Mouse (Mus musculus) small intestine, adult 2 months (tissue): Measurements from ENCODE around the gene Igsf9. TPM values are rescaled to one million over a fixed set of nuclear protein-coding genes. Genes with fewer than 3 reads are reported as not detected.

Experiments
- H3K27ac ChIP-seq: fragments of 200-500 bp; 2 replicates; pipeline ENCODE4 v1.5.1; 2012; ENCODE audit warnings: low read depth, low read length, control low read depth, inconsistent platforms; ENCODE audit not compliant: insufficient read depth
- H3K27me3 ChIP-seq: fragments of 200-500 bp; 2 replicates; pipeline ENCODE4 v1.6.1; 2012; ENCODE audit warnings: mild to moderate bottlenecking, moderate library complexity, low read length, inconsistent platforms; ENCODE audit not compliant: control insufficient read depth, insufficient read depth
- H3K36me3 ChIP-seq: fragments of 200-500 bp; 2 replicates; pipeline ENCODE4 v1.6.1; 2012; ENCODE audit warnings: mild to moderate bottlenecking, low read length, control low read depth, inconsistent platforms; ENCODE audit not compliant: control insufficient read depth, insufficient read depth
- H3K4me1 ChIP-seq: fragments of 200-500 bp; 2 replicates; pipeline ENCODE4 v1.6.1; 2012; ENCODE audit warnings: low read length, inconsistent platforms, mixed read lengths; ENCODE audit not compliant: control insufficient read depth, insufficient read depth, insufficient read length
- H3K4me3 ChIP-seq: fragments of 200-500 bp; 2 replicates; pipeline ENCODE4 v1.5.1; 2012; ENCODE audit warnings: low read depth, mild to moderate bottlenecking, control low read depth, inconsistent platforms, low read length, moderate library complexity
- CTCF ChIP-seq: fragments of 200-500 bp; IDR thresholded peaks from 2 replicates; pipeline ENCODE4 v1.5.1; 2012; ENCODE audit warnings: low read depth, mild to moderate bottlenecking, control low read depth, inconsistent platforms, low read length, moderate library complexity, mixed read lengths; ENCODE audit not compliant: insufficient replicate concordance, insufficient read length; ENCODE audit errors: extremely low read depth
- POLR2A ChIP-seq: fragments of 200-500 bp; IDR thresholded peaks from 2 replicates; pipeline ENCODE4 v1.6.1; 2012; ENCODE audit warnings: low read depth, mild to moderate bottlenecking, control low read depth, inconsistent platforms, low read length, moderate library complexity
- WGBS: fragments of 180-500 bp; shearing (Covaris S2); methylation state at CpG from one replicate; pipeline ENCODE4 v1.1.7; 2018; 5-methylcytosine and 5-hydroxymethylcytosine counted together
- polyA plus RNA-seq: library from polyadenylated mRNA; depleted of rRNA; stranded (reverse); fragments of >200 nt; gene quantifications from 2 replicates; pipeline ENCODE4 v1.2.3, GENCODE M21; 2012; rRNA removed

The Igsf9 gene
- polyA plus RNA-seq: 145 and 516 TPM in 2 replicates

GRCm38 (mm10) chr1:172481540-172482280, at the start of gene Igsf9:
TSS of gene Igsf9 (plus strand) at chr1:172481788.
- H3K27me3 ChIP-seq: no peaks in the 10 kb centered on the region
- under 1% methylated on average over 38 of the region's 38 CpGs for WGBS
- H3K4me3 ChIP-seq: peak within 1 kb of the TSS; percentile 66
- H3K27ac ChIP-seq: peak within 1 kb of the TSS; percentile 87
- H3K36me3 ChIP-seq: peaks cover 13% of the 10 kb centered on the region
- peaks cover 11% of the 10 kb centered on the region; the same call in 1 of the 2 replicates for H3K4me1 ChIP-seq
- TF ChIP-seq CTCF (peak; percentile 55; the same call in 1 of the 2 replicates), POLR2A (no peak; the same call in 1 of the 2 replicates)

- H3K27me3 ChIP-seq: no peaks in the 10 kb centered on the region
- no peaks in the 10 kb centered on the region for H3K36me3 ChIP-seq
- peak overlapping the region; percentile 96 for H3K27ac ChIP-seq
- TF ChIP-seq POLR2A: no peak
- TF ChIP-seq CTCF: no peak
- 12% methylated on average over 4 of the region's 4 CpGs for WGBS
- H3K4me3 ChIP-seq: no peak overlapping the region
- peaks cover 23% of the 10 kb centered on the region for H3K4me1 ChIP-seq
Measured at GRCm38 (mm10) chr1:172431836-172432586, 49.6 kb upstream of the Igsf9 start.

- H3K36me3 ChIP-seq: no peaks in the 10 kb centered on the region
- WGBS: 35% methylated on average over 3 of the region's 3 CpGs
- H3K27me3 ChIP-seq: no peaks in the 10 kb centered on the region
- peaks cover 24% of the 10 kb centered on the region for H3K4me1 ChIP-seq
- H3K4me3 ChIP-seq: no peak overlapping the region
- TF ChIP-seq CTCF: no peak
- peak overlapping the region; percentile 96 for H3K27ac ChIP-seq
Measured at GRCm38 (mm10) chr1:172432587-172432955, 49.0 kb upstream of the Igsf9 start.

- Histone ChIP-seq H3K36me3 (no peaks in the 10 kb centered on the region), H3K27me3 (no peaks in the 10 kb centered on the region), H3K27ac (peak overlapping the region; percentile 96), H3K4me3 (no peak overlapping the region), H3K4me1 (peaks cover 24% of the 10 kb centered on the region)
- WGBS: 35% methylated on average over 20 of the region's 20 CpGs
- TF ChIP-seq CTCF: no peak
- no peak for TF ChIP-seq POLR2A
Measured at GRCm38 (mm10) chr1:172433012-172433850, 48.4 kb upstream of the Igsf9 start.

- no peak for TF ChIP-seq CTCF
- H3K27ac ChIP-seq: 0 out of 2 replicates have a peak overlapping the region, but pooled peaks have one; percentile 96
- H3K4me1 ChIP-seq: peaks cover 23% of the 10 kb centered on the region
- H3K4me3 ChIP-seq: no peak overlapping the region
- no peaks in the 10 kb centered on the region for H3K27me3 ChIP-seq
- WGBS: 93% methylated on average over 4 of the region's 4 CpGs
- no peaks in the 10 kb centered on the region for H3K36me3 ChIP-seq
Measured at GRCm38 (mm10) chr1:172433851-172434165, 47.8 kb upstream of the Igsf9 start.

DNA sequence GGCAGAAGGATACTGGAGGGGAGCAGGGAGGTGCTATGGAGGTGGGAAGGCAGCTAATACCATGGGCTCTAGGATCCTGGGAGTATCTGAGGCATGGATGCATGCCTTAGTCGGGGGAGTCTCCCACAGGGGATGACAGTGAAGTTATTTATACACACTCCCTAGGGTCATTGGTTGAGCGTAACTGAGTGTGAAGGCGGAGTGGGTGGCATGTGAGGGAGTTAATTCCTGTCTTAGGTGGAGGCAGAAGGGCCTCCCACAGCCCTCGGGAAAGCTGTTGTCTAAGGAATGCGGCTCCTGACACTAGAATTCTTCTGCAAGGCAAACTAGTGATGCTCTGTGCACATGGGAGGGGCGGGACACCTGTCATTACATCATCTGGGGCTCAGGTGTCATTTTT, 44.8 kb upstream of the Igsf9 start:
- Histone ChIP-seq H3K4me1 (peaks cover 23% of the 10 kb centered on the region; the same call in 1 of the 2 replicates), H3K36me3 (no peaks in the 10 kb centered on the region), H3K27me3 (no peaks in the 10 kb centered on the region), H3K4me3 (no peak overlapping the region), H3K27ac (no peak overlapping the region)
- TF ChIP-seq CTCF (no peak), POLR2A (no peak)
- WGBS: 78% methylated on average over 6 of the region's 6 CpGs
